Mouse (Mus musculus) C2C12 (cell line): ENCODE results near the gene Gm8127.
"Not testable (repeated sequence)": the region's sequence is repeated elsewhere in the genome, so short reads cannot be mapped to it uniquely, and the experiment has no call there.

Experiments used
- CTCF ChIP-seq: IDR thresholded peaks from one replicate; pipeline ENCODE4 v1.5.1; 2011; ENCODE audit not compliant: control insufficient read depth, insufficient read depth, insufficient read length
- USF1 ChIP-seq: IDR thresholded peaks from one replicate; pipeline ENCODE4 v1.6.1; 2011; ENCODE audit warnings: low read depth, mild to moderate bottlenecking, control low read depth, moderate library complexity

GRCm38 (mm10) chr14:43249611-43250170 lies 43.9 kb downstream of the Gm8127 start:
- not testable (repeated sequence) for TF ChIP-seq CTCF, USF1
